24 mouse cellular contexts compared by ENCODE assay signal in the genomic region with DNA sequence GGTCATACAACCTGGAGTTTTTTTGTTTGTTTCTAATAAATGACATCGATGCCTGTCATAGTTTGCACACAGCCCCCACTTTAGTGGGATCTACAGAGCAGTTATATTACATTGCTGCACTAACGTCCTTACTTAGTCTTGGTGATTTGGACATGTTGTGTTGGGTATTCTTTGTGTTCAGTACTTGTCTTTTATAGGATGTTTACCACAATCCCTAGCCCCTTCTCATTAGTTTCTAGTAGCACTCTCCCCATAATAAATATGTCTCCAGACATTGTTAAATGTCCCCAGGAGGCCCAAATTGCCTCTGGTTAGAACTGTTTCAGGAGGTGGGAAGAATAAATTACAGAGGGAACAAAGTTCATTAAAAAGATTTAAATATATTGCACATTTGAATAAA.
DNase-seq lines count a peak whose midpoint lies in the region; ATAC-seq lines count a peak whose summit lies in the region.
"Had no signal": no experiment of that assay in that cellular context is flagged by ENCODE, and none has a peak within 500 bp of the region (broad histone marks: within the 10 kb centered on the region; RNA-seq: fewer than 3 reads in every experiment).

No protein-coding gene starts in this region.

- no peak overlapping the region for H3K4me3 ChIP-seq in midbrain, embryonic 14.5 days (replicated peaks; ENCODE audit: low read depth, low read length)
- no peak overlapping the region for H3K4me3 ChIP-seq in midbrain, embryonic 13.5 days (replicated peaks)
- H3K4me3 ChIP-seq: forebrain, embryonic 10.5 days; forebrain, embryonic 13.5 days; gastrocnemius, adult 2 months; hindbrain, embryonic 12.5 days; hindbrain, embryonic 15.5 days had no signal

- no peak overlapping the region for H3K27ac ChIP-seq in midbrain, embryonic 14.5 days (replicated peaks; ENCODE audit: low read depth, low read length)
- no peak overlapping the region for H3K27ac ChIP-seq in midbrain, embryonic 13.5 days
- H3K27ac ChIP-seq: forebrain, embryonic 10.5 days; forebrain, embryonic 13.5 days; gastrocnemius, adult 2 months; hindbrain, embryonic 12.5 days; hindbrain, embryonic 15.5 days had no signal

- peaks cover 18% of the 10 kb centered on the region for H3K36me3 ChIP-seq in midbrain, embryonic 14.5 days (ENCODE audit: control insufficient read depth, insufficient read depth, low read length)
- peaks cover 17% of the 10 kb centered on the region for H3K36me3 ChIP-seq in midbrain, embryonic 13.5 days

- no peaks in the 10 kb centered on the region for H3K9me3 ChIP-seq in midbrain, embryonic 14.5 days (ENCODE audit: control insufficient read depth, low read length)
- H3K9me3 ChIP-seq in midbrain, embryonic 13.5 days: no peaks in the 10 kb centered on the region
- H3K9me3 ChIP-seq: forebrain, embryonic 10.5 days; forebrain, embryonic 13.5 days; G1E; hindbrain, embryonic 12.5 days; hindbrain, embryonic 15.5 days had no signal

- H3K27me3 ChIP-seq in midbrain, embryonic 14.5 days (ENCODE audit: control insufficient read depth, insufficient read depth, low read length): no peaks in the 10 kb centered on the region
- H3K27me3 ChIP-seq in midbrain, embryonic 13.5 days: no peaks in the 10 kb centered on the region
- H3K27me3 ChIP-seq: CH12.LX; forebrain, embryonic 13.5 days; hindbrain, embryonic 12.5 days; hindbrain, embryonic 15.5 days; Patski had no signal

- ATAC-seq in midbrain, embryonic 14.5 days (ENCODE audit: low FRiP score, low TSS enrichment): no peak
- ATAC-seq in midbrain, embryonic 13.5 days: no peak
- ATAC-seq: forebrain, embryonic 13.5 days; forebrain, embryonic 16.5 days; Patski had no signal

- H3K9ac ChIP-seq in midbrain, embryonic 14.5 days (replicated peaks; ENCODE audit: low read length): no peak overlapping the region
- H3K9ac ChIP-seq in midbrain, embryonic 13.5 days (replicated peaks): no peak overlapping the region
- H3K9ac ChIP-seq: forebrain, embryonic 13.5 days; hindbrain, embryonic 12.5 days; hindbrain, embryonic 15.5 days had no signal

- H3K4me2 ChIP-seq in midbrain, embryonic 14.5 days (ENCODE audit: low read length): no peak overlapping the region
- H3K4me2 ChIP-seq in midbrain, embryonic 13.5 days (replicated peaks): no peak overlapping the region
- H3K4me2 ChIP-seq: forebrain, embryonic 13.5 days; heart, embryonic 11.5 days; hindbrain, embryonic 12.5 days; hindbrain, embryonic 15.5 days had no signal

- intact Hi-C loops in left cerebral cortex, postnatal 4 days (cut with DNase I): no loop called here

- DNase-seq in midbrain, embryonic 14.5 days: peak; percentile 9
- DNase-seq in forelimb bud, embryonic 11.5 days (ENCODE audit: low read depth, low spot score): peak; percentile 33
- DNase-seq in mesoderm, embryonic 11.5 days (ENCODE audit: low read depth, low spot score): peak; percentile 4
- no peak for DNase-seq in left cerebral cortex, postnatal 4 days
- no peak for DNase-seq in cerebellum, postnatal 4 days (ENCODE audit: low spot score in 2 of 2)
- DNase-seq: adrenal gland, postnatal 10 days; B cell, adult 2 months; cerebellum, adult 11 months; cerebellum, adult 2 months; cerebellum, adult 9-11 months; cerebellum, postnatal 36 days; gastrocnemius, adult 2 months; gastrocnemius, postnatal 14 days; heart, adult 11 months had no signal

- WGBS in midbrain, embryonic 14.5 days: 73% methylated on average over 2 of the region's 2 CpGs
- WGBS in midbrain, embryonic 13.5 days: 85% methylated on average over 2 of the region's 2 CpGs

- no peaks in the 10 kb centered on the region for H3K4me1 ChIP-seq in midbrain, embryonic 14.5 days (ENCODE audit: control insufficient read depth, insufficient read depth, low read length)
- no peaks in the 10 kb centered on the region for H3K4me1 ChIP-seq in midbrain, embryonic 13.5 days (replicated peaks)
- H3K4me1 ChIP-seq: forebrain, embryonic 10.5 days; forebrain, embryonic 13.5 days; hindbrain, embryonic 12.5 days; hindbrain, embryonic 15.5 days had no signal

Comparison
In these comparisons a context has a peak if more than half of its experiments do, and no peak if none do; other contexts are left out.
1. DNase-seq: peak in midbrain, embryonic 14.5 days (single experiment), forelimb bud, embryonic 11.5 days (single experiment) and mesoderm, embryonic 11.5 days (single experiment); none in left cerebral cortex, postnatal 4 days (single experiment) and cerebellum, postnatal 4 days (0 of 2).